Mouse (Mus musculus) gastrocnemius, postnatal 25 days (tissue): ENCODE data around the gene Fmo1. TPM values are rescaled to one million over a fixed set of nuclear protein-coding genes. Genes with fewer than 3 reads are reported as not detected.
"Not testable (repeated sequence)": the region's sequence is repeated elsewhere in the genome, so short reads cannot be mapped to it uniquely, and the experiment has no call there.

Experiments used
- DNase-seq: peaks from one replicate; pipeline ENCODE4 v3.0.0; 2022
- total RNA-seq, 2 experiments: library from RNA; stranded (reverse); gene quantifications; 1 replicate in 1 of 2; 2 replicates in 1 of 2; pipeline ENCODE4 v1.2.3; 2021

The Fmo1 gene
- total RNA-seq, 2 experiments from 2014 or later, result 10.4 to 20.2 TPM

DNA sequence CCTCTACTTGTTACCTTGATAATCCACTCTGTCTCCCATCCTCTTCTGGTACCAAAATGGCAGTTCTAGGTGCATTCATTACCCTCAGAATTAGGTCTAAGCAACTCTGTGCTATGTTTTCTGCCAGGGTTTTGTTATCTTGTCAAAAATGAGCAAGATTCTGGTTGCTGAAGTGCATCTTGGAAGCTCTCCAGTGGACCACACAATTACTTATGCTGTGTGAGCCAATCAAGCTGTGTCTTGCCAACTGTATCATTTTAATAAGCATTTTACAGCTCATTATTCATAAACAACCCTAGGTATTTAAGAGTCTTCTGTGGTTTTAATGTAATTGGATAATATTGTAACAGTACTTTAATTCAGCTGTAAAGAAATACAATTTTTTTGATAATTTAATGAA is 70.0 kb downstream of the Fmo1 start:
- no peak for DNase-seq

DNA sequence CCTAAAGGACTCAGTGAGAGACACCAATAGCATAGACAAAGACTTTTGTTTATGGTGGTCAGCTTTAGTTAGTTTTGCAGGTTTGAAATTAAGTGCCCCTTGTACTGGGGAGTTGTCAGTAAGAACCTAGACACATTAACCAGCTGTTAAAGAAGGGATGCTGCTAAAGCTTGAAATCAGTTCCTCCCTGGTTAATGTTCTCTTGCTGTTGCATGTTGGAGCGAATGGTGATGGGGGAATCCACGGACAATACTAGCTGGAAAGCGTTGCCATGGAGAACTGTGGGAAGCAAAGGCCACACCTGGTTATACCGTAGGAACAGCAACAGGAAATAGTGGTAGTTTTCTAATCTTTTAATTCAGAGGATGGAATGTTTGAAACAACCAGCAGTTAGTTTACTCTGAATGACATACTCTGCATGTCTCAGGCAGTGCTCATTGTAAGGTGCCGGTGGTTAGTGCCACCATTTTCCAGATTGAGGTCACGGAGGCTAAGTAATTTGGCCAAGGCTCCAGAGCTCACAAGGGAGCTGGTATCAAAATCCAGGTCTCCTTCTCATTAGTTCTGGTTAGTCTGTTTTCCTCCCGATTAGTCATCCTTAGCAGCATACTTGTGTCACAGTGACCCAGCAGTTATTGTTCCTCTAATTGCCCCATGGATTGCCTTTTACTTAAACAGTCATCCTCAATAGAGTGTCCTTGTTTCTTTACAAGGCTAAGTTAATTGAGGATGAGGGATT is 73.9 kb downstream of the Fmo1 start:
- DNase-seq, result no peak

DNA sequence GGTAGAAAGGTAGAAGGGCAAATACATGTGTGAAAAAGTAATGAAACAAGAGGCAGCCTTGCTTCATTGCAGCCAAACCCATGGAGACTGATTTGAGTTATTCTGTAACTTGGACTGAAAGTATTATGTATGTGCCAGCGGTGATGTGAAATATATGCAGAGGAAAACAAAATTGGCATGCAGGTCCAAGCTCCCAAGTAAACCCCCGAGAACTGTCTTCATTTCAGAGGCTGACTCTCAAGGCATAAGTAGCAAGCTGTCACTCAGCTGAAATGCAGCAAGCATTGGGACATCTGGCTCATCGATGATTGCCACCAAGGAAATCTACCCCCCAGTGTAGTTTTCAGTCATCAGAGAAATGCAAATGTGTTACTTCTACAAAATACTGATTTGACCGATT is 81.2 kb downstream of the Fmo1 start:
- DNase-seq, result no peak

DNA sequence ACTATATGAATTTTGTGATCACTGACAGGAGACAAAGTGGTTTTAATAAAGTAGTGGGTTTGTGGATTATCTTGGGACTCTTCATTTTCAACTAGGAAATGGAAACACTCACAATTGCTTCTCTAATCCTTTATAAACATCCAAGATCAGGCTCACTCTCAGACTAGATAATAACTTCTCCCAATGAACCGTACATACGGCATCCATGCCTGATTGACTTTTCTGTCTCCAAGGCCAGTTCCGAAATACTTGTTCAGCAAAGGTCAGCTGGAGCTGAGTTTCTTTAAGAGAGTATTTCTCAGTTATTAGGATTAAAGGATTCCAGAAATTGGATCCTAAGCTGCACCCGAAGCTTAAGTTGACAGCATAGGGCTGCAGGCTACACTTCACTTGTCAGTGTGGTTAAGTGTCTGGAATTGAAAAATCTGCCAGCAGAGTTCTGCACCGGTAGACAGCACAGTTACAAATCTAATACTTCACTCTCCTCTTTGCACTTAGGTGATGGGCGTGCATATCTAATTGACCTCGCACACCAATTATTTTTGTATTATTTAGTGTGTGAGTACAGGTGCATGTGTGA is 82.7 kb downstream of the Fmo1 start:
- no peak for DNase-seq

DNA sequence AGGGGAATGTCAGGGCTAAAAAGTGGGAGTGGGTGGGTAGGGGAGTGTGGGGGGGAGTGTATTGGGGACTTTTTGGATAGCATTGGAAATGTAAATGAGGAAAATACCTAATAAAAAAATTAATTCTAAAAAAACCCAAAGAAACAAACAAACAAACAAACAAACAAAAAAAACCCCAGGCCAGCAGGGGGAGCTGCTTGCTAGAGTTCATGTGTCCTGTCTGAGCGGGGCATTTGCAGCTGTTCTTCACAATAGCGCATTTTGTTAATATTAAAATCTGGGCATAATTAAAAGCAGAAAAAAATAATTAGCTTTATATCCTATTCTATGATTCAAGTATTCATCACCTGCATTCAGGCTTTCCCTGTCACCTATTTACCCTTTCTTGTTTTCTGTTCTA is 85.4 kb downstream of the Fmo1 start:
- not testable (repeated sequence) for DNase-seq

Other genes with a start within 250 kb of the Fmo1 start
- gene Myoc, start 227.5 kb downstream of the Fmo1 start, total RNA-seq, result 10 to 100 TPM in 1 of 2 experiments, 1 to 10 TPM in 1; 9.1 to 20.5 TPM
- gene Myocos, start 208.4 kb downstream of the Fmo1 start, total RNA-seq, result not detected
- 10 to 100 TPM; 48.9 to 52.8 TPM for gene Prrc2c, start 126.1 kb downstream of the Fmo1 start, total RNA-seq
- under 1 TPM in 1 of 2 experiments, not detected in 1; 0.29 TPM for gene Fmo4, start 52.6 kb downstream of the Fmo1 start, total RNA-seq
- 10 to 100 TPM in 1 of 2 experiments, 1 to 10 TPM in 1; 9.1 to 14.6 TPM for gene Fmo2, start 32.1 kb upstream of the Fmo1 start, total RNA-seq
- gene Fmo6, start 70.9 kb upstream of the Fmo1 start, total RNA-seq, result not detected
- not detected for gene Fmo3, start 117.9 kb upstream of the Fmo1 start, total RNA-seq
- gene Mroh9, start 219.1 kb upstream of the Fmo1 start, total RNA-seq, result not detected